Mouse (Mus musculus) heart, postnatal 0 days (tissue): ENCODE measurements around the gene Cdkl1. TPM values are rescaled to one million over a fixed set of nuclear protein-coding genes. Genes with fewer than 3 reads are reported as not detected.

Experiments used
- ATAC-seq: fragments of 200-750 bp; cut with Nextera tagmentation; 2 replicates; pipeline ENCODE4 v1.8.0; 2017; ENCODE audit warnings: low read depth, moderate number of reproducible peaks, moderate library complexity; ENCODE audit not compliant: insufficient read depth
- DNase-seq: peaks from one replicate; pipeline ENCODE4 v3.0.0-alpha.2; 2016; ENCODE audit warnings: low spot score
- H3K27ac ChIP-seq: fragments of 300-500 bp; sonication (generic); 2 replicates; pipeline ENCODE4 v1.5.1; 2014; ENCODE audit warnings: low read depth, mild to moderate bottlenecking
- H3K27me3 ChIP-seq: fragments of 300-500 bp; sonication (generic); 2 replicates; pipeline ENCODE4 v1.6.1; 2014; ENCODE audit warnings: low read length, mixed read lengths; ENCODE audit not compliant: control insufficient read depth, insufficient read depth
- H3K36me3 ChIP-seq: fragments of 300-500 bp; sonication (generic); replicated peaks from 2 replicates; pipeline ENCODE4 v1.6.1; 2014; ENCODE audit warnings: low read length, mixed read lengths; ENCODE audit not compliant: control insufficient read depth, insufficient read depth
- H3K4me1 ChIP-seq: fragments of 300-500 bp; sonication (generic); 2 replicates; pipeline ENCODE4 v1.6.1; 2014; ENCODE audit warnings: antibody characterized with exemption; ENCODE audit not compliant: control insufficient read depth, insufficient read depth
- H3K4me2 ChIP-seq: fragments of 300-500 bp; sonication (generic); 2 replicates; pipeline ENCODE4 v1.6.1; 2014; ENCODE audit warnings: low read depth, mild to moderate bottlenecking, low read length, moderate library complexity
- H3K4me3 ChIP-seq: fragments of 300-500 bp; sonication (generic); 2 replicates; pipeline ENCODE4 v1.5.1; 2014; ENCODE audit warnings: low read depth, low read length
- H3K9ac ChIP-seq: fragments of 300-500 bp; sonication (generic); replicated peaks from 2 replicates; pipeline ENCODE4 v1.6.1; 2014; ENCODE audit warnings: low read depth, low read length, mixed read lengths
- H3K9me3 ChIP-seq: fragments of 300-500 bp; sonication (generic); replicated peaks from 2 replicates; pipeline ENCODE4 v1.6.1; 2016; ENCODE audit warnings: low read length; ENCODE audit not compliant: control insufficient read depth
- CTCF ChIP-seq: IDR thresholded peaks from 2 replicates; pipeline ENCODE4 v1.5.1; 2016; ENCODE audit warnings: antibody characterized with exemption, control low read depth, low read depth
- EP300 ChIP-seq: IDR thresholded peaks from 2 replicates; pipeline ENCODE4 v1.6.1; 2016; ENCODE audit warnings: antibody characterized with exemption, low read depth
- WGBS: fragments of 180-500 bp; shearing (Covaris S2); extraction: QIAGEN DNeasy Blood & Tissue Kit; methylation state at CpG from one replicate; pipeline ENCODE4 v1.1.7; 2014; 5-methylcytosine and 5-hydroxymethylcytosine counted together
- polyA plus RNA-seq: library from polyadenylated mRNA; unstranded; fragments of >200 nt; fragmentation: Nextera tagmentation; extraction: Ambion mirVana; gene quantifications from 2 replicates; pipeline ENCODE4 v1.2.1, GENCODE M21; 2015
- total RNA-seq: library from RNA; depleted of rRNA; stranded (reverse); fragments of >200 nt; gene quantifications from 2 replicates; pipeline ENCODE4 v1.2.3, GENCODE M21; 2014; ENCODE audit warnings: low replicate concordance

Cdkl1 gene
- total and polyA plus RNA-seq, 2 experiments from 2014 or later: 3.8 to 6.0 TPM

DNA sequence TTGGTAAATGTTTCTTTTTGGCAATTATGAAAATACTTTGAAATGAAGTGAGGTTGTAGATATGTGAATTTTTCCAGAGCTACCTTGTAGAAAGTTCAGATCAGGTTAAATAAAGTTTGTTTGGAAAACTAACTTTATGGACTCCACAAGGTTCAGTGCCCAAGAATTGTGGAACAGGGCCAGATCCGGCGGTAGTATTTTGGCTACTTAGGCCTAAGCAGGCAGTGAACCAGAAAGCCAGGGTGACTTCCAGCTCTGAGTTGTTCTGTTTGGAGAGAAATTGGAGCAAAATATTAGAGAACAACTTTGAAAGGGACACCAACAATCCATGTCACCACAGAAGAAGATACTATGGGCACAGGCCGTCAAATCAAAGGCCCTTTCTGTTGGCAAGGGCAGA is 5.2 kb upstream of the Cdkl1 start:
- ATAC-seq: no peak
- Histone ChIP-seq H3K27me3 (no peaks in the 10 kb centered on the region), H3K9ac (no peak overlapping the region), H3K4me3 (no peak overlapping the region), H3K9me3 (no peaks in the 10 kb centered on the region), H3K27ac (no peak overlapping the region), H3K4me1 (no peaks in the 10 kb centered on the region), H3K36me3 (no peaks in the 10 kb centered on the region), H3K4me2 (no peak overlapping the region)
- WGBS: 92% methylated on average over 3 of the region's 3 CpGs
- DNase-seq: no peak
- TF ChIP-seq CTCF (no peak), EP300 (no peak)

DNA sequence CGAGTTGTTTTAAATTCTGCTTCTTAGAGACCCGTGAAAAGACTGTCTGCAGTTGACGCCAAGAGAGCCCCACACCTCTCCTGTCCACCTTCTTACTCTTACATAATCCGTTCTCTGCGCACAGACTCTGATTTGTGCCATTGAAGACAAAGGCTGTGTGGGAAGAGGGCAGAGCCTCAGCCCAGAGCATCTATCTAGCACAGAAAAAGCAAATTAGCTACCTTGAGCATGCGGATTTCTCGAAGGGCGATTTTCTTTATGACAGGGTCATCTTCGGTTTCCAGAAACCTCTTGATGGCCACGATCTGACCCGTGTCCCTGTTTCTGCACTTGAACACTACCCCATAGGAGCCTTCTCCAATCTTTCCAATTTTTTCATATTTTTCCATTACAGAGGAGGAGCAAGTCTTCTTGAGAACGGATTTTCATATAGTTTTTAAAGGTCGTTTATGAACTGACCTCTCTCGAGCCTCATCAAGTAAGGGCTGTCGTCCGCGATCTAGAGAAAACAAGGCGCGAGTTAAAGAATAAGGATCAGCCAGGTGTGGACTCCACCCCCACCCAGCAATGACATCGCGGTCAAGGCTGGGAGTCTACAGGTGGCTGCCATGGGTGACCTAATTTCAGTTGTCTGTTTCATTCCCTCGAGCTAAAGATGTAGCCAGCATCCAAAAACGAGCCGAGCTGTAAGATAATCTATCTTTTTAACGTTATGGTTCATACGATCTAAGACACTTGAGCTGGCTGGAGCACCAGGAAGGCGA is 1.1 kb downstream of the Cdkl1 start:
- ATAC-seq (no peak), DNase-seq (no peak)
- peak overlapping the region; percentile 97 for H3K4me2 ChIP-seq
- no peak overlapping the region for H3K27ac ChIP-seq
- peak overlapping the region; percentile 73 for H3K4me3 ChIP-seq
- TF ChIP-seq CTCF (no peak), EP300 (no peak)
- H3K9ac ChIP-seq: peak overlapping the region; percentile 58
- 45% methylated on average over 27 of the region's 27 CpGs for WGBS
- H3K4me1 ChIP-seq: no peaks in the 10 kb centered on the region; the same call in 1 of the 2 replicates
- H3K36me3 ChIP-seq: no peaks in the 10 kb centered on the region
- no peaks in the 10 kb centered on the region for H3K9me3 ChIP-seq
- H3K27me3 ChIP-seq: no peaks in the 10 kb centered on the region

- Histone ChIP-seq H3K36me3 (no peaks in the 10 kb centered on the region), H3K27ac (no peak overlapping the region), H3K9me3 (no peaks in the 10 kb centered on the region), H3K4me2 (no peak overlapping the region), H3K4me1 (no peaks in the 10 kb centered on the region; the same call in 1 of the 2 replicates), H3K9ac (no peak overlapping the region), H3K27me3 (no peaks in the 10 kb centered on the region), H3K4me3 (no peak overlapping the region)
- WGBS: 90% methylated on average over 5 of the region's 5 CpGs
- no peak for DNase-seq
- TF ChIP-seq EP300: no peak
- TF ChIP-seq CTCF: no peak
- ATAC-seq: no peak
Measured at GRCm38 (mm10) chr12:69788380-69788779, 2.7 kb downstream of the Cdkl1 start.

GRCm38 (mm10) chr12:69785471-69785870 is 5.6 kb downstream of the Cdkl1 start:
- DNase-seq (no peak), ATAC-seq (no peak)
- Histone ChIP-seq H3K4me1 (peaks cover 6% of the 10 kb centered on the region), H3K9me3 (no peaks in the 10 kb centered on the region), H3K4me3 (no peak overlapping the region), H3K4me2 (no peak overlapping the region), H3K9ac (no peak overlapping the region), H3K36me3 (no peaks in the 10 kb centered on the region), H3K27me3 (no peaks in the 10 kb centered on the region), H3K27ac (no peak overlapping the region)
- TF ChIP-seq CTCF (no peak), EP300 (no peak)
- WGBS: 81% methylated on average over 9 of the region's 9 CpGs

DNA sequence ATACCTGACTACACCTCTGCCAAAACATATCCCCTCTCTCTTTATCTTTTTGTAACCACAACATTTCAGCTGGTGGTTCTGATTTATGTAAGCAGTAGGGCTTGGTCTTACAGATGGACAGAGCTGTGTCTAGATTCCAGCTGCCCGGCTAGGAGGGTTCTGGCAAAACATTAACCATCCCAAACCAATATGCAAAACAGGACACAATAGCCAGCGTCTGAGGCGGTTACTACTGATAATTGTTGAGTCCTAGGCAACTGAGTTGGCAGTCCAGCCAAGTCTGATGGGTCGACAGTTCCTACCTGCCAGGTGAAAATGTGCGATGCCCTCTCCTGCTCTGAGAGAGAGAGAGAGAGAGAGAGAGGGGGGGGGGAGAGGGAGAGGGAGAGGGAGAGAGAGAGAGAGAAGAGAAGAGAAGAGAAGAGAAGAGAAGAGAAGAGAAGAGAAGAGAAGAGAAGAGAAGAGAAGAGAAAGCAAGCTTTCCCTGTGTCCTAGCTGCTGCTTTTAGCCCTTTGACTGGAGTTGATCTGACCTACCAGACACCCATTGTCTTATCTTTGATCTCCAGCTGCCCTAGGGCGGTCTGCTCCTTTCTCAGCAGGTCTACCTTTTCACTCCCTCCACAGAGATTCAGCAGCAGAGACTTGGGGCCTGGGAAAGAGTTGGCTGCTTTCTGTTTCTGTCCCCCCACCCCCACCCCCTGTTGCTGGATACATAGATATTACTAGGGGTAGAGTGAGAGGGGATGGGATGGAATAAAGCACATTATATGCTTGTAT is 7.6 kb downstream of the Cdkl1 start:
- ATAC-seq: no peak
- no peak overlapping the region for H3K4me3 ChIP-seq
- WGBS: 63% methylated on average over 6 of the region's 6 CpGs
- no peak overlapping the region for H3K9ac ChIP-seq
- H3K4me1 ChIP-seq: peaks cover 6% of the 10 kb centered on the region
- DNase-seq: no peak
- TF ChIP-seq EP300 (no peak), CTCF (no peak)
- H3K27ac ChIP-seq: no peak overlapping the region
- no peaks in the 10 kb centered on the region for H3K9me3 ChIP-seq
- no peaks in the 10 kb centered on the region for H3K36me3 ChIP-seq
- no peak overlapping the region for H3K4me2 ChIP-seq
- no peaks in the 10 kb centered on the region for H3K27me3 ChIP-seq
